ENCODE assay signal across 17 mouse cellular contexts in the genomic region with DNA sequence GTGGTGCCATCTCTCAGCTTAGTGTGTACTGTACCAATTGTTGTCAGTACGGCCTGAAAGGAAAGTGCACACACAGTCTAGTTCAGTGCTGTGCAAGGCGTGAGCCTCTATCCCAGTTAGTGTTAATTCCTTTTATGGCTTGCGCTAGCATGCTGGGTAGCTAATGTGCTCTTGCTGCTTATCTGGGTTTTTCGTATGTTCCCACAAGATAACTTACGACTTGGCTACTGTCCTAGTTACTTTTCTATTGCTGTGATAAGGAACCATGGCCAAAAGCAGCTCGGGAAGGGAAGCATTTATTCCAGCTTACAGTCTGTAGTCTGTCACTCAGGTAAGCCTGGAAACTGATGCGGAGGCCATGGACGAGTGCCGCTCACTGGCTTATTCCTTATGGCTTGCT. TPM values are rescaled to one million over a fixed set of nuclear protein-coding genes. Genes with fewer than 3 reads are reported as not detected.
DNase-seq lines count a peak whose midpoint lies in the region; ATAC-seq and TF ChIP-seq lines count a peak whose summit lies in the region.
"Had no signal": no experiment of that assay in that cellular context is flagged by ENCODE, and none has a peak within 500 bp of the region (broad histone marks: within the 10 kb centered on the region; RNA-seq: fewer than 3 reads in every experiment).

No protein-coding gene starts in this region.

- H3K4me2 ChIP-seq in heart, embryonic 14.5 days (ENCODE audit: low read length), result no peak overlapping the region; the same call in 1 of the 2 replicates
- H3K4me2 ChIP-seq in stomach, embryonic 15.5 days, result no peak overlapping the region
- H3K4me2 ChIP-seq in stomach, postnatal 0 days (replicated peaks; ENCODE audit: low read depth), result no peak overlapping the region
- H3K4me2 ChIP-seq in liver, embryonic 12.5 days, result peak overlapping the region; percentile 51
- no peak overlapping the region for H3K4me2 ChIP-seq in neural tube, embryonic 15.5 days
- no peak overlapping the region for H3K4me2 ChIP-seq in forebrain, embryonic 14.5 days (ENCODE audit: low read length)
- H3K4me2 ChIP-seq: embryonic facial prominence, embryonic 15.5 days; hindbrain, embryonic 14.5 days had no signal

- peak overlapping the region in 1 of 2 experiments; percentile 65; a peak in 3 of 4 replicates for H3K27ac ChIP-seq in heart, embryonic 14.5 days (replicated peaks in 1 of 2; ENCODE audit: control insufficient read depth in 1 of 2, insufficient read depth in 1 of 2, low read depth in 2 of 2, low read length in 2 of 2)
- no peak overlapping the region for H3K27ac ChIP-seq in heart, embryonic 10.5 days
- no peak overlapping the region for H3K27ac ChIP-seq in stomach, embryonic 15.5 days
- no peak overlapping the region for H3K27ac ChIP-seq in stomach, postnatal 0 days (replicated peaks)
- peak overlapping the region; percentile 88 for H3K27ac ChIP-seq in liver, embryonic 12.5 days
- H3K27ac ChIP-seq in neural tube, embryonic 15.5 days (replicated peaks), result peak overlapping the region; percentile 41
- H3K27ac ChIP-seq in forebrain, embryonic 14.5 days (ENCODE audit: low read depth, low read length), result no peak overlapping the region
- H3K27ac ChIP-seq: embryonic facial prominence, embryonic 15.5 days; hindbrain, embryonic 14.5 days; layer of hippocampus, adult 2 months had no signal

- H3K9me3 ChIP-seq in heart, embryonic 14.5 days (ENCODE audit: control insufficient read depth, low read length), result no peaks in the 10 kb centered on the region
- no peaks in the 10 kb centered on the region for H3K9me3 ChIP-seq in heart, embryonic 10.5 days
- H3K9me3 ChIP-seq in stomach, embryonic 15.5 days, result no peaks in the 10 kb centered on the region
- no peaks in the 10 kb centered on the region for H3K9me3 ChIP-seq in stomach, postnatal 0 days (ENCODE audit: control insufficient read depth, low read length)
- H3K9me3 ChIP-seq in liver, embryonic 12.5 days (replicated peaks), result no peaks in the 10 kb centered on the region
- no peaks in the 10 kb centered on the region for H3K9me3 ChIP-seq in neural tube, embryonic 15.5 days (replicated peaks)
- no peaks in the 10 kb centered on the region for H3K9me3 ChIP-seq in forebrain, embryonic 14.5 days (replicated peaks; ENCODE audit: control insufficient read depth, low read length)
- H3K9me3 ChIP-seq: embryonic facial prominence, embryonic 15.5 days had no signal

- no peak for TF ChIP-seq CTCF in stomach, postnatal 0 days (IDR thresholded peaks at IDR 0.05; ENCODE audit: low read depth)

- H3K36me3 ChIP-seq in heart, embryonic 14.5 days (ENCODE audit: control insufficient read depth, insufficient read depth, low read length), result peaks cover 95% of the 10 kb centered on the region
- peaks cover 96% of the 10 kb centered on the region for H3K36me3 ChIP-seq in heart, embryonic 10.5 days
- H3K36me3 ChIP-seq in stomach, embryonic 15.5 days, result peaks cover 53% of the 10 kb centered on the region
- peaks cover 31% of the 10 kb centered on the region for H3K36me3 ChIP-seq in stomach, postnatal 0 days (ENCODE audit: control insufficient read depth, insufficient read depth, low read length)
- H3K36me3 ChIP-seq in liver, embryonic 12.5 days, result peaks cover 100% of the 10 kb centered on the region
- peaks cover 42% of the 10 kb centered on the region for H3K36me3 ChIP-seq in neural tube, embryonic 15.5 days
- peaks cover 83% of the 10 kb centered on the region for H3K36me3 ChIP-seq in forebrain, embryonic 14.5 days (ENCODE audit: control insufficient read depth, insufficient read depth, low read length)

- peaks cover 3 to 11% of the 10 kb centered on the region in 2 experiments; a peak in 3 of 4 replicates for H3K4me1 ChIP-seq in heart, embryonic 14.5 days (ENCODE audit: control insufficient read depth in 2 of 2, insufficient read depth in 2 of 2, low read length in 2 of 2)
- no peaks in the 10 kb centered on the region for H3K4me1 ChIP-seq in heart, embryonic 10.5 days
- no peaks in the 10 kb centered on the region for H3K4me1 ChIP-seq in stomach, embryonic 15.5 days
- H3K4me1 ChIP-seq in stomach, postnatal 0 days (replicated peaks; ENCODE audit: control insufficient read depth, insufficient read depth), result no peaks in the 10 kb centered on the region
- H3K4me1 ChIP-seq in liver, embryonic 12.5 days, result peaks cover 26% of the 10 kb centered on the region
- H3K4me1 ChIP-seq in neural tube, embryonic 15.5 days, result peaks cover 5% of the 10 kb centered on the region
- H3K4me1 ChIP-seq in forebrain, embryonic 14.5 days (ENCODE audit: control insufficient read depth, insufficient read depth, low read length), result no peaks in the 10 kb centered on the region
- H3K4me1 ChIP-seq: embryonic facial prominence, embryonic 15.5 days had no signal

- H3K27me3 ChIP-seq in heart, embryonic 14.5 days (ENCODE audit: control insufficient read depth, insufficient read depth, low read length), result no peaks in the 10 kb centered on the region
- no peaks in the 10 kb centered on the region for H3K27me3 ChIP-seq in heart, embryonic 10.5 days (ENCODE audit: insufficient read depth, poor library complexity, severe bottlenecking)
- H3K27me3 ChIP-seq in stomach, embryonic 15.5 days (replicated peaks), result no peaks in the 10 kb centered on the region
- no peaks in the 10 kb centered on the region for H3K27me3 ChIP-seq in stomach, postnatal 0 days (ENCODE audit: control insufficient read depth, insufficient read depth, low read length)
- no peaks in the 10 kb centered on the region for H3K27me3 ChIP-seq in liver, embryonic 12.5 days (replicated peaks)
- H3K27me3 ChIP-seq in neural tube, embryonic 15.5 days (replicated peaks), result no peaks in the 10 kb centered on the region
- H3K27me3 ChIP-seq in forebrain, embryonic 14.5 days (replicated peaks; ENCODE audit: control insufficient read depth, insufficient read depth, low read length), result no peaks in the 10 kb centered on the region
- H3K27me3 ChIP-seq: embryonic facial prominence, embryonic 15.5 days had no signal

- no peak overlapping the region for H3K9ac ChIP-seq in heart, embryonic 14.5 days (ENCODE audit: low read length)
- no peak overlapping the region for H3K9ac ChIP-seq in stomach, embryonic 15.5 days
- H3K9ac ChIP-seq in stomach, postnatal 0 days (ENCODE audit: low read length), result no peak overlapping the region
- peak overlapping the region; percentile 50 for H3K9ac ChIP-seq in liver, embryonic 12.5 days
- no peak overlapping the region for H3K9ac ChIP-seq in neural tube, embryonic 15.5 days (replicated peaks)
- H3K9ac ChIP-seq in forebrain, embryonic 14.5 days (ENCODE audit: low read length), result no peak overlapping the region
- H3K9ac ChIP-seq: embryonic facial prominence, embryonic 15.5 days; hindbrain, embryonic 14.5 days had no signal

- peak; percentile 61 for ATAC-seq in heart, embryonic 14.5 days (ENCODE audit: insufficient number of reproducible peaks, insufficient read depth, low FRiP score, low read depth)
- ATAC-seq in stomach, embryonic 15.5 days (ENCODE audit: insufficient read depth, low FRiP score, low read depth), result peak; percentile 82; the same call in 1 of the 2 replicates
- ATAC-seq in stomach, postnatal 0 days (ENCODE audit: low FRiP score, low TSS enrichment), result no peak
- ATAC-seq in liver, embryonic 12.5 days, result peak; percentile 98
- no peak; the same call in 1 of the 2 replicates for ATAC-seq in neural tube, embryonic 15.5 days (ENCODE audit: low FRiP score)
- ATAC-seq in forebrain, embryonic 14.5 days, result no peak

- TF ChIP-seq EP300 in stomach, postnatal 0 days (optimal IDR thresholded peaks at IDR 0.05), result no peak

- DNase-seq in heart, embryonic 10.5 days (ENCODE audit: low spot score), result no peak
- DNase-seq in stomach, postnatal 0 days (ENCODE audit: low spot score), result no peak
- no peak for DNase-seq in forebrain, embryonic 14.5 days (ENCODE audit: low spot score)
- DNase-seq in layer of hippocampus, postnatal 36 days, result no peak
- DNase-seq: adrenal gland, postnatal 36 days; cerebellum, adult 18-20 months; kidney, adult 2 months; right cerebral cortex, postnatal 14 days; thymus, adult 2 months had no signal

- no peak overlapping the region for H3K4me3 ChIP-seq in heart, embryonic 14.5 days (ENCODE audit: control insufficient read depth in 1 of 2, insufficient read depth in 1 of 2, low read depth in 1 of 2, low read length in 2 of 2)
- no peak overlapping the region for H3K4me3 ChIP-seq in heart, embryonic 10.5 days
- H3K4me3 ChIP-seq in stomach, embryonic 15.5 days (replicated peaks), result no peak overlapping the region
- H3K4me3 ChIP-seq in stomach, postnatal 0 days (ENCODE audit: low read depth, low read length), result no peak overlapping the region
- H3K4me3 ChIP-seq in liver, embryonic 12.5 days, result 0 out of 2 replicates have a peak overlapping the region, but pooled peaks have one; percentile 1
- no peak overlapping the region for H3K4me3 ChIP-seq in neural tube, embryonic 15.5 days (replicated peaks)
- no peak overlapping the region for H3K4me3 ChIP-seq in forebrain, embryonic 14.5 days (ENCODE audit: low read depth, low read length)
- H3K4me3 ChIP-seq: embryonic facial prominence, embryonic 15.5 days; layer of hippocampus, adult 2 months had no signal

- 37% methylated on average over 9 of the region's 9 CpGs for WGBS in heart, embryonic 14.5 days
- WGBS in heart, embryonic 10.5 days, result 71% methylated on average over 9 of the region's 9 CpGs
- WGBS in stomach, embryonic 15.5 days, result 73% methylated on average over 9 of the region's 9 CpGs
- 73% methylated on average over 9 of the region's 9 CpGs for WGBS in stomach, postnatal 0 days
- WGBS in liver, embryonic 12.5 days (ENCODE audit: insufficient replicate concordance), result 37% methylated on average over 9 of the region's 9 CpGs
- WGBS in neural tube, embryonic 15.5 days, result 37% methylated on average over 9 of the region's 9 CpGs
- WGBS in forebrain, embryonic 14.5 days, result 93% methylated on average over 9 of the region's 9 CpGs

RNA-seq across cellular contexts. Expression of gene Topbp1, which starts 21.4 kb away (rescaled TPM):
- polyA plus RNA-seq in heart, embryonic 14.5 days (2014; fragmentation: Nextera tagmentation; extraction: Ambion mirVana), result 42.9 and 48.4 TPM in 2 replicates
- polyA plus RNA-seq in heart, embryonic 10.5 days (2016; fragmentation: Nextera tagmentation; extraction: Ambion mirVana), result 56.6 and 62.6 TPM in 2 replicates
- polyA plus RNA-seq in stomach, embryonic 15.5 days (2015; fragmentation: Nextera tagmentation; extraction: Ambion mirVana), result 55.9 and 62.2 TPM in 2 replicates
- polyA plus RNA-seq in stomach, postnatal 0 days (2015; fragmentation: Nextera tagmentation; extraction: Ambion mirVana), result 15.6 and 17.2 TPM in 2 replicates
- 69.8 and 74.1 TPM in 2 replicates for polyA plus RNA-seq in liver, embryonic 12.5 days (2016; fragmentation: Nextera tagmentation; extraction: Ambion mirVana)
- 17.6 and 31.5 TPM in 2 replicates for polyA plus RNA-seq in neural tube, embryonic 15.5 days (2015; fragmentation: Nextera tagmentation; extraction: Ambion mirVana)
- polyA plus RNA-seq in forebrain, embryonic 14.5 days (2014; fragmentation: Nextera tagmentation; extraction: Ambion mirVana), result 31.2 and 31.4 TPM in 2 replicates
- total RNA-seq in layer of hippocampus, postnatal 36 days (2021), result 10 to 100 TPM; 20.2 to 21.0 TPM

RNA-seq across cellular contexts. Expression of gene 1300017J02Rik, which starts 21.6 kb away (rescaled TPM):
- 0.32 and 1.3 TPM in 2 replicates for polyA plus RNA-seq in heart, embryonic 14.5 days (2014; fragmentation: Nextera tagmentation; extraction: Ambion mirVana)
- 6.7 and 7.3 TPM in 2 replicates for polyA plus RNA-seq in heart, embryonic 10.5 days (2016; fragmentation: Nextera tagmentation; extraction: Ambion mirVana)
- 3.2 and 6.6 TPM in 2 replicates for polyA plus RNA-seq in stomach, embryonic 15.5 days (2015; fragmentation: Nextera tagmentation; extraction: Ambion mirVana)
- polyA plus RNA-seq in stomach, postnatal 0 days (2015; fragmentation: Nextera tagmentation; extraction: Ambion mirVana), result 1.3 TPM in 2 replicates
- 29.7 and 33.1 TPM in 2 replicates for polyA plus RNA-seq in liver, embryonic 12.5 days (2016; fragmentation: Nextera tagmentation; extraction: Ambion mirVana)
- 1.5 TPM in 2 replicates for polyA plus RNA-seq in neural tube, embryonic 15.5 days (2015; fragmentation: Nextera tagmentation; extraction: Ambion mirVana)
- 0.29 and 0.93 TPM in 2 replicates for polyA plus RNA-seq in forebrain, embryonic 14.5 days (2014; fragmentation: Nextera tagmentation; extraction: Ambion mirVana)
- under 1 TPM in 1 of 2 experiments, not detected in 1; 0.15 TPM for total RNA-seq in layer of hippocampus, postnatal 36 days (2021)
- total RNA-seq: monocyte, adult 5-6 weeks had no signal

RNA-seq across cellular contexts. Expression of gene Cdv3, which starts 39.2 kb away (rescaled TPM):
- 62.6 and 64.3 TPM in 2 replicates for polyA plus RNA-seq in heart, embryonic 14.5 days (2014; fragmentation: Nextera tagmentation; extraction: Ambion mirVana)
- 116 and 128 TPM in 2 replicates for polyA plus RNA-seq in heart, embryonic 10.5 days (2016; fragmentation: Nextera tagmentation; extraction: Ambion mirVana)
- 90.6 and 98.6 TPM in 2 replicates for polyA plus RNA-seq in stomach, embryonic 15.5 days (2015; fragmentation: Nextera tagmentation; extraction: Ambion mirVana)
- 47.7 and 50.0 TPM in 2 replicates for polyA plus RNA-seq in stomach, postnatal 0 days (2015; fragmentation: Nextera tagmentation; extraction: Ambion mirVana)
- polyA plus RNA-seq in liver, embryonic 12.5 days (2016; fragmentation: Nextera tagmentation; extraction: Ambion mirVana), result 71.7 and 76.4 TPM in 2 replicates
- 89.9 and 101 TPM in 2 replicates for polyA plus RNA-seq in neural tube, embryonic 15.5 days (2015; fragmentation: Nextera tagmentation; extraction: Ambion mirVana)
- 74.2 and 76.3 TPM in 2 replicates for polyA plus RNA-seq in forebrain, embryonic 14.5 days (2014; fragmentation: Nextera tagmentation; extraction: Ambion mirVana)
- 10 to 100 TPM; 71.5 to 73.2 TPM for total RNA-seq in layer of hippocampus, postnatal 36 days (2021)

Comparison
In these comparisons a context has a peak if more than half of its experiments do, and no peak if none do; other contexts are left out.
1. ATAC-seq: peak in heart, embryonic 14.5 days (single experiment), stomach, embryonic 15.5 days (single experiment) and liver, embryonic 12.5 days (single experiment); none in stomach, postnatal 0 days (single experiment), neural tube, embryonic 15.5 days (single experiment) and forebrain, embryonic 14.5 days (single experiment).
2. H3K27ac ChIP-seq: peak in liver, embryonic 12.5 days (single experiment) and neural tube, embryonic 15.5 days (single experiment); none in heart, embryonic 10.5 days (single experiment), stomach, embryonic 15.5 days (single experiment), stomach, postnatal 0 days (single experiment) and forebrain, embryonic 14.5 days (single experiment).